ENCODE assay signal across 37 mouse cellular contexts in the genomic region with DNA sequence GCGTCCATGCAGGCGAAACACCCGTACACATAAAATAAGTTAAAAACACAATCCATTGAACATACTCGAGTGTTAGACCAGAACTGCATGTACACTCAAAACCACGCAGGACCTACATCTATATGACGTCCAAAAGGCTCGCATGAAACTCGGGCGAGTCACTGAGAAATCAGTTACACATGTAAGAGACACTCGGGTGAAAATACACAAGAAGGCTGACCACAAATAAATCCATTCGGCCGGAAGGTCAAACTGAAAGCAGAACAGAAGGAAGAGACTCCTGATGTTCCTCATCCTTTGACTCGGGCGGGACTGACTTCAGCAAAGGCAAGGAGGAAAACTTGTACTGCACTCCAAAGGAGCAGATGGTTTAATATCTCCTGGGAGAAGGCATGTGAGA. TPM values are rescaled to one million over a fixed set of nuclear protein-coding genes. Genes with fewer than 3 reads are reported as not detected.
"Had no signal": no experiment of that assay in that cellular context is flagged by ENCODE, and none has a peak within 500 bp of the region (broad histone marks: within the 10 kb centered on the region; RNA-seq: fewer than 3 reads in every experiment).

No protein-coding gene starts in this region.

- H3K4me3 ChIP-seq: gastrocnemius, adult 2 months; heart, embryonic 10.5 days; heart, embryonic 12.5 days; hindbrain, embryonic 12.5 days; layer of hippocampus, adult 2 months; left cerebral cortex, adult 2 months; limb, embryonic 10.5 days; limb, embryonic 12.5 days; liver, embryonic 13.5 days; liver, embryonic 15.5 days had no signal

- H3K9me3 ChIP-seq: heart, embryonic 10.5 days; heart, embryonic 12.5 days; hindbrain, embryonic 12.5 days; limb, embryonic 10.5 days; limb, embryonic 12.5 days; liver, embryonic 15.5 days had no signal

- H3K4me1 ChIP-seq: heart, embryonic 10.5 days; heart, embryonic 12.5 days; hindbrain, embryonic 12.5 days; limb, embryonic 10.5 days; limb, embryonic 12.5 days; liver, embryonic 13.5 days; liver, embryonic 15.5 days had no signal

- H3K4me2 ChIP-seq: heart, embryonic 12.5 days; hindbrain, embryonic 12.5 days; hindbrain, embryonic 14.5 days; limb, embryonic 12.5 days; liver, embryonic 13.5 days; liver, embryonic 15.5 days had no signal

- H3K27ac ChIP-seq: gastrocnemius, adult 2 months; heart, embryonic 10.5 days; hindbrain, embryonic 12.5 days; hindbrain, embryonic 14.5 days; layer of hippocampus, adult 2 months; left cerebral cortex, adult 2 months; limb, embryonic 10.5 days; limb, embryonic 12.5 days; liver, embryonic 13.5 days; liver, embryonic 15.5 days had no signal

- H3K9ac ChIP-seq: heart, embryonic 12.5 days; hindbrain, embryonic 12.5 days; hindbrain, embryonic 14.5 days; limb, embryonic 12.5 days; liver, embryonic 13.5 days; liver, embryonic 15.5 days; liver, postnatal 0 days had no signal

- DNase-seq: gastrocnemius, adult 2 months; gastrocnemius, postnatal 10 days; gastrocnemius, postnatal 36 days; heart, adult 18-20 months; heart, postnatal 10 days; kidney, adult 11 months; kidney, adult 2 months; kidney, adult 9 months; kidney, postnatal 10 days; kidney, postnatal 25 days; kidney, postnatal 4 days; liver; liver, embryonic 13.5 days; liver, postnatal 0 days had no signal

- H3K36me3 ChIP-seq: heart, embryonic 10.5 days; heart, embryonic 12.5 days; hindbrain, embryonic 12.5 days; limb, embryonic 10.5 days; limb, embryonic 12.5 days; liver, embryonic 13.5 days; liver, embryonic 15.5 days had no signal

- ATAC-seq: hindbrain, embryonic 16.5 days; inflammation-experienced regulatory T-cells, adult 6 months; liver, postnatal 0 days had no signal

- H3K27me3 ChIP-seq: heart, embryonic 12.5 days; hindbrain, embryonic 12.5 days; liver, embryonic 13.5 days; liver, embryonic 15.5 days had no signal

RNA-seq across cellular contexts. Expression of a gene that starts 7.7 kb away (rescaled TPM):
- total RNA-seq: gastrocnemius, adult 2 months; gastrocnemius, postnatal 10 days; gastrocnemius, postnatal 36 days; heart, adult 18-20 months; heart, adult 8-10 months; heart, postnatal 10 days; heart, postnatal 25 days; hematopoietic stem cell, adult 5-6 weeks; layer of hippocampus, adult 2 months; layer of hippocampus, postnatal 10 days; layer of hippocampus, postnatal 25 days; left cerebral cortex, adult 2 months; left cerebral cortex, postnatal 14 days; left cerebral cortex, postnatal 36 days had no signal
- polyA plus RNA-seq: frontal cortex, adult 2 months; heart, embryonic 10.5 days; heart, embryonic 12.5 days; heart, embryonic 14.5 days; heart, embryonic 16.5 days; hindbrain, embryonic 12.5 days; hindbrain, embryonic 14.5 days; hindbrain, embryonic 16.5 days; inflammation-experienced regulatory T-cells, adult 6 months; kidney, adult 2 months; limb, embryonic 10.5 days; limb, embryonic 12.5 days; limb, embryonic 14.5 days; liver, embryonic 13.5 days; liver, embryonic 15.5 days; liver, postnatal 0 days had no signal

RNA-seq across cellular contexts. Expression of a gene that starts 9.1 kb away (rescaled TPM):
- total RNA-seq: gastrocnemius, adult 2 months; gastrocnemius, postnatal 10 days; gastrocnemius, postnatal 36 days; heart, adult 18-20 months; heart, adult 8-10 months; heart, postnatal 10 days; heart, postnatal 25 days; hematopoietic stem cell, adult 5-6 weeks; layer of hippocampus, adult 2 months; layer of hippocampus, postnatal 10 days; layer of hippocampus, postnatal 25 days; left cerebral cortex, adult 2 months; left cerebral cortex, postnatal 14 days; left cerebral cortex, postnatal 36 days had no signal
- polyA plus RNA-seq: frontal cortex, adult 2 months; heart, embryonic 10.5 days; heart, embryonic 12.5 days; heart, embryonic 14.5 days; heart, embryonic 16.5 days; hindbrain, embryonic 12.5 days; hindbrain, embryonic 14.5 days; hindbrain, embryonic 16.5 days; inflammation-experienced regulatory T-cells, adult 6 months; kidney, adult 2 months; kidney, embryonic 16.5 days; limb, embryonic 10.5 days; limb, embryonic 12.5 days; limb, embryonic 14.5 days; liver, embryonic 13.5 days; liver, embryonic 15.5 days; liver, postnatal 0 days had no signal

RNA-seq across cellular contexts. Expression of a gene that starts 21.1 kb away (rescaled TPM):
- total RNA-seq: gastrocnemius, adult 2 months; gastrocnemius, postnatal 10 days; gastrocnemius, postnatal 36 days; heart, adult 18-20 months; heart, postnatal 10 days; heart, postnatal 25 days; hematopoietic stem cell, adult 5-6 weeks; layer of hippocampus, adult 2 months; layer of hippocampus, postnatal 10 days; layer of hippocampus, postnatal 25 days; left cerebral cortex, adult 2 months; left cerebral cortex, postnatal 14 days; left cerebral cortex, postnatal 36 days had no signal
- polyA plus RNA-seq: frontal cortex, adult 2 months; heart, embryonic 10.5 days; heart, embryonic 12.5 days; hindbrain, embryonic 12.5 days; hindbrain, embryonic 14.5 days; hindbrain, embryonic 16.5 days; inflammation-experienced regulatory T-cells, adult 6 months; kidney, adult 2 months; limb, embryonic 10.5 days; limb, embryonic 12.5 days; liver, embryonic 13.5 days; liver, embryonic 15.5 days; liver, postnatal 0 days had no signal

RNA-seq across cellular contexts. Expression of a gene that starts 32.1 kb away (rescaled TPM):
- total RNA-seq: gastrocnemius, adult 2 months; gastrocnemius, postnatal 10 days; gastrocnemius, postnatal 36 days; heart, adult 18-20 months; heart, adult 8-10 months; heart, postnatal 10 days; heart, postnatal 25 days; hematopoietic stem cell, adult 5-6 weeks; layer of hippocampus, adult 2 months; layer of hippocampus, postnatal 10 days; layer of hippocampus, postnatal 25 days; left cerebral cortex, adult 2 months; left cerebral cortex, postnatal 14 days; left cerebral cortex, postnatal 36 days had no signal
- polyA plus RNA-seq: frontal cortex, adult 2 months; heart, embryonic 10.5 days; heart, embryonic 12.5 days; heart, embryonic 14.5 days; heart, embryonic 16.5 days; hindbrain, embryonic 12.5 days; hindbrain, embryonic 14.5 days; hindbrain, embryonic 16.5 days; inflammation-experienced regulatory T-cells, adult 6 months; kidney, adult 2 months; kidney, embryonic 16.5 days; limb, embryonic 10.5 days; limb, embryonic 12.5 days; limb, embryonic 14.5 days; liver, embryonic 13.5 days; liver, embryonic 15.5 days; liver, postnatal 0 days had no signal

RNA-seq across cellular contexts. Expression of a gene that starts 39.7 kb away (rescaled TPM):
- total RNA-seq: gastrocnemius, adult 2 months; gastrocnemius, postnatal 10 days; gastrocnemius, postnatal 36 days had no signal
- polyA plus RNA-seq: inflammation-experienced regulatory T-cells, adult 6 months had no signal
